Mouse (Mus musculus): ENCODE data around the gene Vmn2r117. TPM values are rescaled to one million over a fixed set of nuclear protein-coding genes. Genes with fewer than 3 reads are reported as not detected.
"Not testable (repeated sequence)": the region's sequence is repeated elsewhere in the genome, so short reads cannot be mapped to it uniquely, and the experiment has no call there.

Gene Vmn2r117
- not detected in 2 replicates for polyA plus RNA-seq (2012; rRNA removed)

DNA sequence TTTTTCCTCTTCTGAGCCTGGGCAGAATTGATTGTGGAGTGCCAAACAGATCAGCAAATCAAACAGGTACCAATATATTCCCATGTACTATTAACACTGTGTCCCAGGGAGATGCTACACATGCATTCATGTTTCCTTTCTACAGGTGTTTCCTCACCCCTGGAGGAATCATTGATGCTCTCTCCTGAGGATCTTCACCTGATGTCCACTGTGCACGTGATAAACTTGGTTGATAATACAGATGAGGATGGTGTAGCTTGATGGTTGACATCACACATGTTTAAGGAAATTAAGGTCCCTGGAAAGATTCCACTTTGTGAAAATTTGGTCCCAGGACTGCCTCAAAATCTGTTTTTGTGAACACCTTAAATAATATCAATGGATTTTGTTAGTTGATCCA lies at the start of gene Vmn2r117:
Gene Vmn2r117, minus strand, starts transcription at position 101 of the 400 bp plus-strand sequence.
- not testable (repeated sequence) for H3K36me3 ChIP-seq (ENCODE audit: control insufficient read depth, insufficient read depth, low read length); H3K27ac ChIP-seq (ENCODE audit: control insufficient read depth, insufficient read depth, low read depth, low read length); H3K4me3 ChIP-seq (ENCODE audit: control insufficient read depth, low read depth, low read length); H3K27me3 ChIP-seq (ENCODE audit: control insufficient read depth, insufficient read depth, low read length); H3K4me1 ChIP-seq (ENCODE audit: control insufficient read depth, insufficient read depth, low read length)

DNA sequence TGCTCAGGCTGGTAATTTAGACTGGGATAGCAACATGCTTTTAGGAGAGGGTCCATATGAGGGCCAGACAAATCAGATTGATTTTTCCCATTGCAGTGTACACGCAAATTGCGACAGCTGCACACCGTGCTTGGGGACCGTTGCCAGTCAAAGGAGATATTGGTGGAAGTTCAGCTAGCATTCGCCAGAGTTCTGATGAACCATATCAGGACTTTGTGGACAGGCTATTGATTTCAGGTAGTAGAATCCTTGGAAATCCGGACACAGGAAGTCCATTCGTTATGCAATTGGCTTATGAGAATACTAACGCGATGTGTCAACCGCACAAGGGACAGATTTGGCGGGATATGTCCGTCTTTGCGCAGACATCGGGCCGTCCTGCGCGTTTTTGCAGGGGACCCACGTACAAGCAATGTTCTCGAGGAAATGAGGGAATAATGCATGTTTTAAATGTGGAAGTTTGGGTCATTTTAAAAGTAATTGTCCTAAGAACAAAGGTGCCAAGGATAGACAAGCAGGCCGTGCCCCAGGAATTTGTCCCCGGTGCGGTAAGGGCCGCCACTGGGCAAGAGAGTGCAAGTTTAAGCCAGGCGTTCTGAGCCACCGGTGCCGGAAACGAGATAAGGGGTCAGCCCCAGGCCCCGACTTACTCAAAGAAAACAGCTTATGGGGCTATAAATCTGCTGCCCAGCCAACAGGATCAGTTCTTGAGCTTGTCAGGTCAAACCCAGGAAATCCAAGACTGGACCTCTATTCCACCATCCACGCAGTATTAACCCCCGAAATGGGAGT lies 43.6 kb upstream of the Vmn2r117 start:
- not testable (repeated sequence) for H3K27ac ChIP-seq (ENCODE audit: control insufficient read depth, insufficient read depth, low read depth, low read length); H3K36me3 ChIP-seq (ENCODE audit: control insufficient read depth, insufficient read depth, low read length); H3K4me1 ChIP-seq (ENCODE audit: control insufficient read depth, insufficient read depth, low read length); H3K4me3 ChIP-seq (ENCODE audit: control insufficient read depth, low read depth, low read length); H3K27me3 ChIP-seq (ENCODE audit: control insufficient read depth, insufficient read depth, low read length)

DNA sequence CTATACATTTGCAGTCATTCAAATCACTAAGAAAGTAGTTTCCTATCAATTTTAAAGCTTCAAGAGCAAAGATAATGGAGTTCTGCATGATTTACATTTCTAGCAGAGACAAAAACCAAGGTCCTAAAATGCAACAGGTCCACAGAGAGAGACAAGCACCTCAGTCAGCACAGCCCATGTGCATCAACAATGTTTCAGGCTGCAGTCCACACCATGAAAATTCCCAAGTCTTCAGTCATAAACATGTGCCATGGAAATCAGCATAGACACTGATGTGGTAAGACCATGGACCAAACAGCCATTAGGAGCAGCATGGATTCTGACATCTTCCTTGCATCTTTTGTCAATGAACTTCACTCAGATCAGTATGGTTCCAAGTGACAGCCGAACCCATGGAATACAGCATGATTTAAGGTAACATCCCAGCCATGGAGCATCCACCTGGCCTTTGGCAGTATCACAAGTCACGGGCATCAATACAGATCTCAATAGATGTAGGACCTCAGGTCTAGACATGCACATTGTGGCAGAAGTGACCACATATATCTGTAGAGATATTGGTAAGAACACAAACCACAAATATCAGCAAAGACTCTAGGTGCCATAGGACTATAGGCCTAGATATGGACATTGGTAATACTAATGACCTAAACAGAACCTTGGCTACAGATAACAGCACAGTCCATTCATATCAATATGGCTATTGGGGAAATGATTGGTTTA lies 39.4 kb upstream of the Vmn2r117 start:
- Histone ChIP-seq H3K4me3 (ENCODE audit: control insufficient read depth, low read depth, low read length) (no peak overlapping the region), H3K36me3 (ENCODE audit: control insufficient read depth, insufficient read depth, low read length) (no peaks in the 10 kb centered on the region), H3K27me3 (ENCODE audit: control insufficient read depth, insufficient read depth, low read length) (no peaks in the 10 kb centered on the region), H3K27ac (ENCODE audit: control insufficient read depth, insufficient read depth, low read depth, low read length) (no peak overlapping the region), H3K4me1 (ENCODE audit: control insufficient read depth, insufficient read depth, low read length) (no peaks in the 10 kb centered on the region)
- TF ChIP-seq POLR2A (IDR thresholded peaks at IDR 0.05; ENCODE audit: control insufficient read depth, low read depth, low read length) (no peak), CTCF (IDR thresholded peaks at IDR 0.05; ENCODE audit: control insufficient read depth, insufficient read depth, insufficient replicate concordance, low read depth, low read length) (no peak)

- TF ChIP-seq CTCF (IDR thresholded peaks at IDR 0.05; ENCODE audit: control insufficient read depth, insufficient read depth, insufficient replicate concordance, low read depth, low read length) (no peak), POLR2A (IDR thresholded peaks at IDR 0.05; ENCODE audit: control insufficient read depth, low read depth, low read length) (no peak)
- Histone ChIP-seq H3K4me3 (ENCODE audit: control insufficient read depth, low read depth, low read length) (no peak overlapping the region), H3K27me3 (ENCODE audit: control insufficient read depth, insufficient read depth, low read length) (no peaks in the 10 kb centered on the region), H3K4me1 (ENCODE audit: control insufficient read depth, insufficient read depth, low read length) (no peaks in the 10 kb centered on the region), H3K27ac (ENCODE audit: control insufficient read depth, insufficient read depth, low read depth, low read length) (no peak overlapping the region), H3K36me3 (ENCODE audit: control insufficient read depth, insufficient read depth, low read length) (no peaks in the 10 kb centered on the region)
These were observed 46.3 kb downstream of the Vmn2r117 start for GRCm38 (mm10) chr17:23433150-23433679.

Other genes starting within 250 kb of the Vmn2r117 start
- gene Vmn2r114, start 167.2 kb downstream of the Vmn2r117 start, polyA plus RNA-seq (2012; rRNA removed) = not detected in 2 replicates
- not detected in 2 replicates for gene Vmn2r115, start 136.0 kb downstream of the Vmn2r117 start, polyA plus RNA-seq (2012; rRNA removed)
- gene Vmn2r116, start 95.1 kb downstream of the Vmn2r117 start, polyA plus RNA-seq (2012; rRNA removed) = not detected in 2 replicates
- 3.5 and 3.7 TPM in 2 replicates for gene Zfp213, start 84.5 kb upstream of the Vmn2r117 start, polyA plus RNA-seq (2012; rRNA removed)
- gene Zfp13, start 119.8 kb upstream of the Vmn2r117 start, polyA plus RNA-seq (2012; rRNA removed) = 45.3 and 57.6 TPM in 2 replicates
- 4.5 and 4.9 TPM in 2 replicates for gene Zscan10, start 121.2 kb upstream of the Vmn2r117 start, polyA plus RNA-seq (2012; rRNA removed)
- gene Mmp25, start 165.6 kb upstream of the Vmn2r117 start, polyA plus RNA-seq (2012; rRNA removed) = 0.35 and 0.36 TPM in 2 replicates
- 1.0 and 1.5 TPM in 2 replicates for gene Bicdl2, start 180.8 kb upstream of the Vmn2r117 start, polyA plus RNA-seq (2012; rRNA removed)
- gene Hcfc1r1, start 193.9 kb upstream of the Vmn2r117 start, polyA plus RNA-seq (2012; rRNA removed) = 54.9 and 64.9 TPM in 2 replicates
- 9.8 and 9.9 TPM in 2 replicates for gene Thoc6, start 194.2 kb upstream of the Vmn2r117 start, polyA plus RNA-seq (2012; rRNA removed)
- 1.2 and 1.7 TPM in 2 replicates for gene Tnfrsf12a, start 197.8 kb upstream of the Vmn2r117 start, polyA plus RNA-seq (2012; rRNA removed)
- gene Cldn6, start 199.6 kb upstream of the Vmn2r117 start, polyA plus RNA-seq (2012; rRNA removed) = 0.16 and 0.19 TPM in 2 replicates
- 0.27 and 0.72 TPM in 2 replicates for gene Cldn9, start 204.3 kb upstream of the Vmn2r117 start, polyA plus RNA-seq (2012; rRNA removed)
- 6.7 and 7.1 TPM in 2 replicates for gene 1520401A03Rik, start 243.1 kb upstream of the Vmn2r117 start, polyA plus RNA-seq (2012; rRNA removed)
- 78.6 and 88.6 TPM in 2 replicates for gene Pkmyt1, start 246.6 kb upstream of the Vmn2r117 start, polyA plus RNA-seq (2012; rRNA removed)